In the genomic region with DNA sequence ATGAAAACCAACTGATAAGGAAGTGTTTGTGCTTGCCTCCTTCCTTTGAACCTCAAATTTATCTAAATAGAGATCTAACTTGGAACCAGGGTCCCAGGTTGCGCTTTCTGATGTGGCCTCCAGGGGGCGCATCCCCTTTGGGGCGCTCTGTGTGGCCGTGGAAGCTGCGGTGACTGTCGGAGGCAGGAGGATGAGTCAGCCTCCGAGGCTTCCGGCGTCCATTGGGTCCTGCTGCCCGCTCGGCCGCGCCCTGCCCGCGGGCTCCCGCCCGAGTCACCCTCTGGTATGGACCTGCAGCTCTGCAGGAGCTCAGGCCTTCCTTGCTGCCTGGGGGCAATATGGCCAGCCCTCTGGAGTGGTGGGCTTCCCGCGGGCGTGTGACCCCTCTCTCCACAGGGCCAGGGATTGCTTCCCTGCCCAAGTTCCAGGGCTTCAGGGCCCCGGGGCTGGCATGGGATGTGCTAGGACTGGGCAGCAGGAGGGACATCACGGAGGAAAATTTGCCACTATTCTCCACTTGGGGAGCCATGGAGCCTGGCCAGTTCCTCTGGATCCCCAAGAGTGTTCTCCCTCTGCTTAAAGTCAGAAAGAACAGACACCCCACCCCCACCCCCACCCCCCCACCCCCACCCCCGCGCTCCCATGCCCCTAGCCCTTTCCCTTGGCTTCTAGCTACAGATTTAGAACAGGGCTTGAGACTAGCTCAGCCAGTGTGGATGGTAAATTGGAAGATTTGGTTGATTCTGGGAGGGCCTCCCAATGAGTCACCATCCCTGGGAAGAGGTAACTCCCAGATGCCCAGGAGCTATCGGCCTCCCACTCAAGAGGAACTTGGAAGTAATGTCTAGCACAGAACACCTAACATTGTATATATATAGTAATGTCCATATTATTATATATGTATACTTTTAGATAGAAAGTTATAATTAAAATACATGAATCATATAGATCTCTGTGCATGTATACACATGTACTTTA, we compare ENCODE assay signal across 8 mouse cellular contexts. TPM values are rescaled to one million over a fixed set of nuclear protein-coding genes. Genes with fewer than 3 reads are reported as not detected.
DNase-seq lines count a peak whose midpoint lies in the region; ATAC-seq lines count a peak whose summit lies in the region.

No protein-coding gene starts in this region.

- peaks cover 16% of the 10 kb centered on the region for H3K4me1 ChIP-seq in erythroblast, embryonic 14.5 days (ENCODE audit: control insufficient read depth)
- H3K4me1 ChIP-seq in heart, embryonic 13.5 days = peaks cover 36% of the 10 kb centered on the region
- peaks cover 40% of the 10 kb centered on the region for H3K4me1 ChIP-seq in liver, embryonic 13.5 days (replicated peaks)
- H3K4me1 ChIP-seq in stomach, embryonic 14.5 days (ENCODE audit: control insufficient read depth, insufficient read depth, low read length) = peaks cover 17% of the 10 kb centered on the region

- no peaks in the 10 kb centered on the region for H3K27me3 ChIP-seq in erythroblast, embryonic 14.5 days (ENCODE audit: control insufficient read depth)
- H3K27me3 ChIP-seq in heart, embryonic 13.5 days (replicated peaks) = peaks cover 8% of the 10 kb centered on the region; the same call in 1 of the 2 replicates
- H3K27me3 ChIP-seq in liver, embryonic 13.5 days = no peaks in the 10 kb centered on the region
- H3K27me3 ChIP-seq in stomach, embryonic 14.5 days (ENCODE audit: control insufficient read depth, insufficient read depth, low read length) = no peaks in the 10 kb centered on the region

- no peaks in the 10 kb centered on the region for H3K36me3 ChIP-seq in erythroblast, embryonic 14.5 days (ENCODE audit: control insufficient read depth)
- no peaks in the 10 kb centered on the region for H3K36me3 ChIP-seq in heart, embryonic 13.5 days
- no peaks in the 10 kb centered on the region for H3K36me3 ChIP-seq in liver, embryonic 13.5 days
- H3K36me3 ChIP-seq in stomach, embryonic 14.5 days (ENCODE audit: control insufficient read depth, insufficient read depth, low read length) = no peaks in the 10 kb centered on the region

- H3K27ac ChIP-seq in heart, embryonic 13.5 days (replicated peaks) = peak overlapping the region; percentile 57; the same call in 1 of the 2 replicates
- H3K27ac ChIP-seq in liver, embryonic 13.5 days = peak overlapping the region; percentile 48; the same call in 1 of the 2 replicates
- peak overlapping the region; percentile 61; the same call in 1 of the 2 replicates for H3K27ac ChIP-seq in stomach, embryonic 14.5 days (ENCODE audit: low read length)

- peak overlapping the region; percentile 85 for H3K4me2 ChIP-seq in heart, embryonic 13.5 days
- peak overlapping the region; percentile 77 for H3K4me2 ChIP-seq in liver, embryonic 13.5 days
- H3K4me2 ChIP-seq in stomach, embryonic 14.5 days (replicated peaks; ENCODE audit: low read depth, low read length) = peak overlapping the region; percentile 79

- H3K4me3 ChIP-seq in erythroblast, embryonic 14.5 days (replicated peaks) = peak overlapping the region; percentile 41
- peak overlapping the region; percentile 52 for H3K4me3 ChIP-seq in heart, embryonic 13.5 days
- H3K4me3 ChIP-seq in liver, embryonic 13.5 days (replicated peaks) = peak overlapping the region; percentile 50
- peak overlapping the region; percentile 35 for H3K4me3 ChIP-seq in stomach, embryonic 14.5 days (ENCODE audit: low read depth, low read length)

- ATAC-seq in heart, embryonic 13.5 days (ENCODE audit: extremely low read depth, insufficient number of reproducible peaks, low FRiP score, low TSS enrichment) = peak; percentile 75
- ATAC-seq in liver, embryonic 13.5 days (ENCODE audit: low read depth) = peak; percentile 85
- ATAC-seq in stomach, embryonic 14.5 days (ENCODE audit: insufficient number of reproducible peaks, insufficient read depth, low FRiP score, low read depth) = peak; percentile 79

- peak; percentile 87 for DNase-seq in CD4-positive helper T cell, adult 2 months (ENCODE audit: low read depth, low spot score)
- peak; percentile 22 for DNase-seq in brain, embryonic 18.5 days (ENCODE audit: low read depth, low spot score)
- peak; percentile 90 for DNase-seq in kidney, postnatal 10 days
- DNase-seq in liver, embryonic 13.5 days = peak; percentile 70
- peak; percentile 86 to 87 for DNase-seq in natural killer cell, adult 2 months (ENCODE audit: low spot score in 2 of 2)

- H3K9me3 ChIP-seq in erythroblast, embryonic 14.5 days (ENCODE audit: control insufficient read depth, low read length) = no peaks in the 10 kb centered on the region
- no peaks in the 10 kb centered on the region for H3K9me3 ChIP-seq in heart, embryonic 13.5 days
- H3K9me3 ChIP-seq in liver, embryonic 13.5 days (replicated peaks) = no peaks in the 10 kb centered on the region
- H3K9me3 ChIP-seq in stomach, embryonic 14.5 days (ENCODE audit: control insufficient read depth, low read depth, low read length) = no peaks in the 10 kb centered on the region

- 2% methylated on average over 25 of the region's 25 CpGs for WGBS in heart, embryonic 13.5 days
- WGBS in liver, embryonic 13.5 days (ENCODE audit: insufficient replicate concordance) = 2% methylated on average over 25 of the region's 25 CpGs
- WGBS in stomach, embryonic 14.5 days = 2% methylated on average over 25 of the region's 25 CpGs

- H3K9ac ChIP-seq in heart, embryonic 13.5 days = peak overlapping the region; percentile 74
- H3K9ac ChIP-seq in liver, embryonic 13.5 days = peak overlapping the region; percentile 58
- H3K9ac ChIP-seq in stomach, embryonic 14.5 days (replicated peaks; ENCODE audit: low read depth, low read length) = peak overlapping the region; percentile 45; the same call in 1 of the 2 replicates

RNA-seq across cellular contexts. Expression of a gene that starts 46.1 kb away (rescaled TPM):
- polyA plus RNA-seq in erythroblast, embryonic 14.5 days (2012) = not detected in 2 replicates
- polyA plus RNA-seq in heart, embryonic 13.5 days (2015; fragmentation: Nextera tagmentation; extraction: Ambion mirVana) = 0.10 and 0.11 TPM in 2 replicates
- polyA plus RNA-seq in liver, embryonic 13.5 days (2015; fragmentation: Nextera tagmentation; extraction: Ambion mirVana) = 0.31 and 0.56 TPM in 2 replicates
- 1.7 and 2.1 TPM in 2 replicates for polyA plus RNA-seq in stomach, embryonic 14.5 days (2014; fragmentation: Nextera tagmentation; extraction: Ambion mirVana)

Comparison
In these comparisons a context has a peak if more than half of its experiments do, and no peak if none do; other contexts are left out.
1. Peak in every context shown above with its lines: DNase-seq, ATAC-seq, H3K4me3 ChIP-seq and H3K27ac ChIP-seq.
2. DNase-seq: peak in every context shown above with its lines; median percentile 90 in kidney, postnatal 10 days; 87 in CD4-positive helper T cell, adult 2 months; 86 in natural killer cell, adult 2 months; 70 in liver, embryonic 13.5 days; 22 in brain, embryonic 18.5 days.